Mouse (Mus musculus) thymus, postnatal 0 days (tissue): ENCODE results near the gene Grk4. TPM values are rescaled to one million over a fixed set of nuclear protein-coding genes. Genes with fewer than 3 reads are reported as not detected.

Experiments
- DNase-seq: peaks from one replicate; pipeline ENCODE4 v3.0.0-alpha.2; 2015; ENCODE audit warnings: low spot score
- polyA plus RNA-seq: library from polyadenylated mRNA; unstranded; fragments of >200 nt; fragmentation: Nextera tagmentation; extraction: Ambion mirVana; gene quantifications from 2 replicates; pipeline ENCODE4 v1.2.1, GENCODE M21; 2015

Gene Grk4
- polyA plus RNA-seq, result 3.5 and 4.2 TPM in 2 replicates

- DNase-seq, result peak; percentile 99
These were observed at the start of gene Grk4, which contains the start of gene Nop14 for GRCm38 (mm10) chr5:34659686-34660590. Gene Grk4, plus strand, starts transcription at chr5:34660379. Gene Nop14, minus strand, starts transcription at chr5:34660148.

DNA sequence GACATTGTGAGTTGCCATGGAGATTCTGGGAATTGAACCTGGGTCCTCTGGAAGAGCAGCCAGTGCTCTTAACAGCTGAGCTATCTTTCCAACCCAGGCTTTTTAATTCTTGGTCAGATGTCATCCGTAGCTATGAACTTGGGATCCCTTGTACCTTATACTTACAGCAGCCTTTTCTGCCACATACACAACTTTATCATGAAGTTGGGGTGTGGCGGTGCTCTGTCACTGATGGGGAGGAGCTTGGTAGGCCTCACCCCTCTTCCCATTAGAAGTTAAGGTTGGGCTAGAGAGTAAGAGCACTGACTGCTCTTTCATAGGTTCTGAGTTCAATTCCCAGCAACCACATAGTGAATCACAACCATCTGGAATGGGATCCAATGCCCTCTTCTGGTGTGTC, 27.2 kb upstream of the Grk4 start:
- DNase-seq, result no peak

DNA sequence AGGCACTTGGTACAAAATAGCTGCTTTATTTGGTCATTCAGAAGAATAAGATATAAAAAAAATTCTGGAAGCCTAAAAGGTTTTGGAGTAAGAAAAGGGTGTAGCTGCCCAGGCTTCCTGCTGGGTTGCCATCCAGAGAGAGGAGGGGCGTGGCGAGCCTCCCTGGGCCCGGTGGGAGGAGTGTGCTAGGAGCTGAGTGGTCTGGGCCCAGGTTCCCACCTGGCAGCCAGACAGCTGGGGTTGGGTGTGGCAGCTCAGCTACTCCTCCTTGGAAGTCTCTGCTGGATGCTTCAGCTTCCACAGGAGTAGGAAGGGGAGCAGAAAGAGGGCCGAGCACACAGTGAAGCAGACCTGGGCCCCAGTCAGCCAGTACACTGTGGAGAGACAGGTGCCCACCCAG, 26.5 kb upstream of the Grk4 start:
- no peak for DNase-seq

DNA sequence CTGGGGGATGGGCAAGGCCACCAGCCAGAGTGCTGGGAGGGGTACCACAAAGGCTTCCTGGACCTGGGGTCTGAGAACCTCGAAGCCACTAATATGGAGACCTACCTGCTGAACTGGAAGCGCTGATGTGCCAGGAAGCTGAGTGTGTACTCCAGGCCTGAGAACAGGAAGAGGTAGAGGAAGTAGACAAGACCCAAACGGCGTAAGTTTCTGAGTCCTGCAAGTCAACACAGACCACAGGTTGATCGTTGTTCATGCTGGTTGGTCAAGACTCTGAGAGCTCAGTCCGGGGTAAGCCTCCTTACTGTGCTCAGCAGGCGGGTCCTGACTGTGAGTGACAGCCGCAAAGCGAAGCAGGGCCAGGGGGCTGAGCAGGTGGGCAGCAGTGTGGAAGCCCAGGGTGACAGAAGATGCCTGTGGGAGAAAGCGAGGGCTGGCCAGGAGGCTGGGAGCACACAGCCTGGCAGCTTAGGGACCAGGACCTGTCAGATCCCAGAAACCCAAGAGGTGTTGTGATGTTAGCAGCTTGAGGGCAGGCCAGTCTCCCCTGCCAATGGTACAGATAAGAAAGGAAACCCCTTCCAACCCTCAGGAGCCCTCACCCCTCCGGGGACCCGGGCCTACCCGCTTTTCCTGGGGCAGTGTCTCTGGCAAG, 25.3 kb upstream of the Grk4 start:
- peak; percentile 11 for DNase-seq

GRCm38 (mm10) chr5:34635665-34636192, 24.4 kb upstream of the Grk4 start:
- peak; percentile 25 for DNase-seq

GRCm38 (mm10) chr5:34636481-34637287, 23.5 kb upstream of the Grk4 start, which contains the start of gene Mfsd10:
Gene Mfsd10, minus strand, starts transcription at chr5:34637212.
- peak; percentile 74 for DNase-seq

- DNase-seq, result no peak
These were observed 22.5 kb upstream of the Grk4 start for GRCm38 (mm10) chr5:34637591-34638156.

GRCm38 (mm10) chr5:34641991-34642390, 18.2 kb upstream of the Grk4 start:
- no peak for DNase-seq

GRCm38 (mm10) chr5:34642932-34643331, 17.2 kb upstream of the Grk4 start:
- DNase-seq, result peak; percentile 65

- peak; percentile 75 for DNase-seq
These were observed 12.6 kb upstream of the Grk4 start for GRCm38 (mm10) chr5:34647581-34647980.

- DNase-seq, result no peak
These were observed 7.2 kb upstream of the Grk4 start for GRCm38 (mm10) chr5:34652961-34653360.

DNA sequence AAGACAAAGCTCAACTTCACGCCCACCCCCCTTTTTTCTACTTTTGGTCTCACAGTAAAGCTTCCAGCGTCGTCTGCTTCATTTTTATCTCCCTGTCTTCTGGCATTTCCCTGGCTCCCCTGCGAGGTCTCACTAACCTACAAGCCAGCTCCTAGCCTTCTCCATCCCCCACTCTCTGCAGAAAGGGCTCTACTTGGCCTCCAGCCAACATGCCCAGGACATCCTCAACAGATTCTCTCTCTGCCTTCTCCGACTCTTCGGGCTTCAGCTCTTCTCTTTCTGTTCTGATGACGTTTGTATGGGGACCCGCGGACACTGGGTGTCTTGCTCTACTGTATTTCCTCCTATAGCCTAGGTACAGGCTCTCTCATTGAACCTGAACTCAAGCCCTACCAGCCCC, 5.3 kb upstream of the Grk4 start:
- DNase-seq, result no peak

GRCm38 (mm10) chr5:34657556-34657955, 2.6 kb upstream of the Grk4 start:
- no peak for DNase-seq

DNA sequence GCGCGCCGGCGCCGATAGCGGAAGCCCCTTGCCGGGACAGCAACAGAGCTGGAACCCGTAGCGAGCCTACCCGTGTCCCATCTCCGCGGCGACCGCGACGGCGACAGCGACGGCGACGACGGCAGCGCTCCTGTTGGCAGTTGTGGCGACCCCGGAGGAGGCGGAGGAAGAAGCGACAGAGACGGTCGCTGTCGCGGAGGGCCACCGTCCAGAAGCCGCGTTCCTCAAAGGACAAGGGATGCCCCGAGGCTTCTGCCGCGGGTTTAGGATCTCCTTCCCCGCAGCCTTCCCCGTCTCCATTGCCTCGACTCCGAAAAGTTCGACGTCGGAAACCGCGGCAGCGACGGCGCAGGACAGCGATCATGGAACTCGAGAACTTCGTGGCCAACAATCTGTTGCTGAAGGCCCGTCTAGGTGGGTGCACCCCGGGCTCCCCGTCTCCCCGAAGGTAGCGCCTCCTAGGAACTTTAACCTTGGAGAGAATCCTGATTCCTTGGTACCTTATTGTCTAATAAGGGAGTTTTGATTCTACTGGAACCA, 482 bp downstream of the Grk4 start:
- no peak for DNase-seq

- no peak for DNase-seq
These were observed 1.7 kb downstream of the Grk4 start for GRCm38 (mm10) chr5:34661909-34662308.

DNA sequence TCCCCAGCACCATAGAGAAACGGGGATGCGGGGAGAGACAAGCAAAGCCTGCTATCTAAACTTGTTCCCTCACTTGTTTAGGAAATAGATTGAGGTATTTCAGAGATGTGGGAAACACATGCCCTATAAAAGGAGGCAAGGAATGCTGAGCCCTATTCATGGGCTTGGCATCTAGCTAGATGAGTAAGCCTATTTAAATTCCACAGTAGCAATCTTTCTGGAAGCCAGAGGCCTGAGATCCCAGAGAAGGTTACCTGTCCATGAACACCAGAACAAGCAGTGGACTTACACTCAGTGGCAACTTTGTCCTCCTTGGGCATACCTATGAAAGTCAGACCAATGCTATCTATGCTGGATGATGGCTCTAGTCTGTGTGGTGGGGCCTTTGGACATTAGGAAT, 3.1 kb downstream of the Grk4 start:
- no peak for DNase-seq

DNA sequence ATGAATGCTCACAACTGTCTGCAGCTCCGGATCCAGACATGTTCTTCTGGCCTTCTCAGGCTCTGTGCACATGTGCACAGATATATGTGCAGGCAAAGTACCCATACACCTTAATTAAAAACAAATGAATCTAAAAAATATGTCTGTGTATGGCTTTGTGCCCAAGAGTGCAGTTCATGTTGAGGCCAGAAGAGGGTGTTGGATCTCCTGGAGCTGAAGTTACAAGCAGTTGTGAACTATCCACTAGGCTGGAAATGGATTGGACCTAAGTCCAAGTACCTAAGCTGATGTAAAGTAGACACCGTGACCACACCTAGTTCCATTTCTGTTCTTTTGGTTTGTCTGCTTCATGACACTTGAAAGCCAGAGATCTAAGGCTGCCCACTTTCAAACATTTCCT, 9.3 kb downstream of the Grk4 start:
- DNase-seq, result no peak

DNA sequence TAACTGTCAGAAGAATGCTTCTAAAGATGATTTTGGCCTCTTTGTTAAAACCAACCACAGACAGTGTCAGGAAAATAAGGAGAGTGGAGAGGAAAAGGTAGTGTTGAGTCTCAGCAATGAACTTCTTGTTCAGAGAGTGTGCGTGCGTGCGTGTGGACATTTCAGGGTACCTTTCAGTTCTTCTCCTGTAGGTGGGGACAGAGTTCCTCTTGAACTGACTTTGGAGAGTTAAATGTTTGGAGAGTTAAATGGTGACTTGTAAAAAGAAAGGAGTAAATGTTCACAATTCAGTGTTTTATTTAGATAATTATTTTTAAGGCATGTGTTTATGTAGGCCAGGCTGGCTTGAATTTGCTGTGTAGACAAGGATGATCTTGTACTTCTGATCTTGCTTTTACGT, 10.1 kb downstream of the Grk4 start:
- peak; percentile 17 for DNase-seq

DNA sequence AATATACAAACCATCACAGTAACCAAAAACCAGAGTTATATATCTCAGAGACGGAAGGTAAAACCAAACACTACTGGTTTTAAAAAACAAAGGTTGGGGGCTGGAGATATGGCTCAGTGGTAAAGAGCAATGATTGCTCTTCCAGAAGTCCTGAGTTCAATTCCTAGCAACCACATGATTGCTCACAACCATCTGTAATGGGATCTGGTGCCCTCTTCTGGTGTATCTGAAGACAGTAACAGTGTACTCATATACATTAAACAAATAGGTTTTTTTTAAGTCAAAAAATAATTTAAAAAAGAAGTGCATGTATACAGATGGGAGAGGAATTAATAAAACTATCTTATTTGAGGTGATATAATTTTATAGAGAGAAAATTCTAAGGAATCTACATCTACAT, 29.7 kb downstream of the Grk4 start:
- DNase-seq, result no peak

GRCm38 (mm10) chr5:34692782-34693181, 32.6 kb downstream of the Grk4 start:
- no peak for DNase-seq

DNA sequence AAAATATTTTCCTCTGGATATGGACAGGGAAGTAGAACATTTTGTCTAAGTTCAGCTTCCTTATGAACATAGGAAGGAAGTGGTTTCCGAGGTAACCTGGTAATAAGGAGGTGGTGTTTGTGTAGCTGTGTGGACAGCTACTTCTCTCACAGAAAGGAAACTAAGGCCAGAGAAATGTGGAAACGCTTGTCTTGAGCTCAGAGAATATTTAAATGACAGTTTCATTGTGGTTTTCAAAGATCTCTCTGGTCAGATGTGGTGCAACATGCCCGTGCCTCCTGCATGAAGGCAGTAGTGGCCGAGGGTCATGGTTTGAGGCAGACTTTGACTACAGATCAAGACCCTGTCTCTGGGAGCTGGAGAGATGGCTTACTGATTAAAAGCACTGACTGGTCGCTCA, 35.3 kb downstream of the Grk4 start:
- no peak for DNase-seq
